Mouse (Mus musculus) MEL (cell line): ENCODE results near the gene Cwc27. TPM values are rescaled to one million over a fixed set of nuclear protein-coding genes. Genes with fewer than 3 reads are reported as not detected.

ENCODE experiments used
- DNase-seq: peaks from one replicate; pipeline ENCODE4 v3.0.0; 2011; ENCODE audit warnings: low read depth, low spot score
- H3K27ac ChIP-seq: 2 replicates; pipeline ENCODE4 v1.5.1; 2012; ENCODE audit warnings: low read depth, mild to moderate bottlenecking, control low read depth, low read length, moderate library complexity; ENCODE audit not compliant: control insufficient read depth
- H3K27me3 ChIP-seq, 2 experiments: fragments of 150-350 bp in 1 of 2; sonication (generic) in 1 of 2; 2 replicates each; pipeline ENCODE4 v1.6.1; 2012; ENCODE audit warnings: low read length in 2 of 2, mild to moderate bottlenecking in 2 of 2, improper control_type of control experiment in 1 of 2, moderate library complexity in 1 of 2; ENCODE audit not compliant: insufficient read depth in 2 of 2, control insufficient read depth in 1 of 2
- H3K36me3 ChIP-seq, 2 experiments: 2 replicates each; pipeline ENCODE4 v1.6.1; 2012 to 2014; ENCODE audit warnings: low read length in 2 of 2, improper control_type of control experiment in 1 of 2, inconsistent platforms in 1 of 2, mild to moderate bottlenecking in 1 of 2; ENCODE audit not compliant: insufficient read depth in 2 of 2, control insufficient read depth in 1 of 2
- H3K4me1 ChIP-seq, 2 experiments: fragments of 150-350 bp in 1 of 2; sonication (generic) in 1 of 2; 2 replicates each; pipeline ENCODE4 v1.6.1; 2012; ENCODE audit warnings: low read length in 2 of 2, improper control_type of control experiment in 1 of 2, mild to moderate bottlenecking in 1 of 2; ENCODE audit not compliant: insufficient read depth in 2 of 2, control insufficient read depth in 1 of 2
- H3K4me3 ChIP-seq, 2 experiments: fragments of 150-350 bp in 1 of 2; sonication (generic) in 1 of 2; 2 replicates each; pipeline ENCODE4 v1.5.1; 2012; ENCODE audit warnings: low read depth in 2 of 2, low read length in 2 of 2, mild to moderate bottlenecking in 2 of 2, moderate library complexity in 2 of 2, control low read depth in 1 of 2, improper control_type of control experiment in 1 of 2; ENCODE audit not compliant: control insufficient read depth in 1 of 2, insufficient read depth in 1 of 2
- H3K79me2 ChIP-seq: 2 replicates; pipeline ENCODE4 v1.6.1; 2012; ENCODE audit warnings: mild to moderate bottlenecking, low read length, moderate library complexity; ENCODE audit not compliant: control insufficient read depth, poor library complexity, insufficient read depth
- H3K9ac ChIP-seq: 2 replicates; pipeline ENCODE4 v1.6.1; 2012; ENCODE audit warnings: low read depth, mild to moderate bottlenecking, control low read depth, low read length, moderate library complexity; ENCODE audit not compliant: control insufficient read depth, poor library complexity, severe bottlenecking
- H3K9me3 ChIP-seq: fragments of 150-350 bp; sonication (generic); replicated peaks from 2 replicates; pipeline ENCODE4 v1.6.1; 2012; ENCODE audit warnings: mild to moderate bottlenecking, low read length, improper control_type of control experiment, moderate library complexity; ENCODE audit not compliant: insufficient read depth
- ELF1 ChIP-seq: IDR thresholded peaks from 2 replicates; pipeline ENCODE4 v1.6.1; 2014; ENCODE audit warnings: low read depth, mild to moderate bottlenecking, inconsistent platforms, low read length, improper control_type of control experiment, moderate library complexity
- EP300 ChIP-seq, 2 experiments: IDR thresholded peaks; 2 replicates each; pipeline ENCODE4 v1.6.1; 2011; ENCODE audit warnings: improper control_type of control experiment in 2 of 2, low read length in 2 of 2, low read depth in 1 of 2, mild to moderate bottlenecking in 1 of 2
- GATA1 ChIP-seq: IDR thresholded peaks from 2 replicates; pipeline ENCODE4 v1.6.1; 2011; ENCODE audit warnings: low read depth, low read length, improper control_type of control experiment
- HCFC1 ChIP-seq: IDR thresholded peaks from 2 replicates; pipeline ENCODE4 v1.6.1; 2012; ENCODE audit warnings: low read depth, mild to moderate bottlenecking, inconsistent platforms, low read length, improper control_type of control experiment, moderate library complexity
- JUND ChIP-seq: IDR thresholded peaks from 2 replicates; pipeline ENCODE4 v1.6.1; 2011; ENCODE audit warnings: low read depth, mild to moderate bottlenecking, improper control_type of control experiment, low read length
- MAFK ChIP-seq: IDR thresholded peaks from 2 replicates; pipeline ENCODE4 v1.6.1; 2011; ENCODE audit warnings: low read depth, mild to moderate bottlenecking, low read length, improper control_type of control experiment, borderline replicate concordance
- MXI1 ChIP-seq: IDR thresholded peaks from 2 replicates; pipeline ENCODE4 v1.6.1; 2011; ENCODE audit warnings: mild to moderate bottlenecking, low read depth, low read length, improper control_type of control experiment
- MYB ChIP-seq: IDR thresholded peaks from 2 replicates; pipeline ENCODE4 v1.6.1; 2011; ENCODE audit warnings: mild to moderate bottlenecking, low read depth, low read length, improper control_type of control experiment
- MYC ChIP-seq: IDR thresholded peaks from 2 replicates; pipeline ENCODE4 v1.6.1; 2011; ENCODE audit warnings: low read depth, mild to moderate bottlenecking, low read length, improper control_type of control experiment, moderate library complexity
- POLR2A ChIP-seq, 2 experiments: IDR thresholded peaks; 2 replicates each; pipeline ENCODE4 v1.6.1; 2011 to 2012; ENCODE audit warnings: low read length in 2 of 2, mild to moderate bottlenecking in 2 of 2, control low read depth in 1 of 2, improper control_type of control experiment in 1 of 2, low read depth in 1 of 2, moderate library complexity in 1 of 2; ENCODE audit not compliant: control insufficient read depth in 1 of 2, insufficient read depth in 1 of 2, poor library complexity in 1 of 2
- RAD21 ChIP-seq: IDR thresholded peaks from 2 replicates; pipeline ENCODE4 v1.6.1; 2011; ENCODE audit warnings: mild to moderate bottlenecking, low read depth, low read length, improper control_type of control experiment
- RCOR1 ChIP-seq: IDR thresholded peaks from 2 replicates; pipeline ENCODE4 v1.6.1; 2012; ENCODE audit warnings: low read depth, mild to moderate bottlenecking, inconsistent platforms, low read length, improper control_type of control experiment
- SIN3A ChIP-seq: IDR thresholded peaks from 2 replicates; pipeline ENCODE4 v1.6.1; 2012; ENCODE audit warnings: low read length, improper control_type of control experiment, inconsistent platforms
- SMC3 ChIP-seq: IDR thresholded peaks from 2 replicates; pipeline ENCODE4 v1.6.1; 2011; ENCODE audit warnings: low read depth, low read length, improper control_type of control experiment
- TBP ChIP-seq: IDR thresholded peaks from 2 replicates; pipeline ENCODE4 v1.8.0; 2011; ENCODE audit warnings: low read depth, low read length, improper control_type of control experiment
- TCF12 ChIP-seq: IDR thresholded peaks from 2 replicates; pipeline ENCODE4 v1.6.1; 2014; ENCODE audit warnings: low read depth, mild to moderate bottlenecking, inconsistent platforms, low read length, improper control_type of control experiment, moderate library complexity
- polyA plus RNA-seq, 2 experiments: library from polyadenylated mRNA; stranded (reverse) in 1 of 2; unstranded in 1 of 2; fragments of >175 nt in 1 of 2; fragments of >200 nt in 1 of 2; gene quantifications; 2 replicates each; pipeline versions ENCODE4 v1.2.1 to v1.2.4; 2012; ENCODE audit warnings: low replicate concordance in 2 of 2, low read depth in 1 of 2; ENCODE audit not compliant: insufficient read length in 2 of 2, insufficient read depth in 1 of 2, missing spikeins in 1 of 2
- total RNA-seq: library from RNA; depleted of rRNA; stranded (reverse); fragments of 300-350 nt; gene quantifications from 2 replicates; pipeline ENCODE4 v1.2.3, GENCODE M21; 2012

Gene Cwc27
- total and polyA plus RNA-seq, 3 experiments, result 18.3 to 22.0 TPM; not detected in 1

DNA sequence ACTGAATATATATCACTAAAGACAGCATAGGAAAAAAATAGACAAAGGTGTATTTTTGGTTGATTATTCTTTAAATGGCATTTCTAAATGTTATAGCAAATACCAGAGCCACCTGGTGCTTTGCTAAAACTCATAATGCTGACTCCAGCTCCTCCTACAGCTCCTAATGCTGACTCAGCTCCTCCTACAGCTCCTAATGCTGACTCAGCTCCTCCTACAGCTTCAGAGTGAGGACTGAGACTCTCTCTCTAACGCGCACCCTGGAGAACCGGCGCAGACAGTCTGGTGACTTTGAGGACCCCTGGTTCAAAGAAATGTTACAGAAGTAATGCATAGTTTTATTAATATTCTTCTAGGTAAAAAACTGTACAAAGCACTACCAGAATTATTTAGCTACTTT lies 74.1 kb downstream of the Cwc27 start:
- Histone ChIP-seq H3K36me3 (no peaks in the 10 kb centered on the region), H3K79me2 (no peaks in the 10 kb centered on the region), H3K4me1 (no peaks in the 10 kb centered on the region), H3K9me3 (no peaks in the 10 kb centered on the region), H3K27ac (no peak overlapping the region), H3K27me3 (no peaks in the 10 kb centered on the region), H3K4me3 (no peak overlapping the region), H3K9ac (no peak overlapping the region)
- no peak for DNase-seq
- TF ChIP-seq RCOR1 (no peak), EP300 (IDR thresholded peaks at IDR 0.05; ENCODE audit: low read depth in 1 of 2, low read length in 2 of 2) (no peak), POLR2A (IDR thresholded peaks at IDR 0.05; ENCODE audit: control insufficient read depth in 1 of 2, insufficient read depth in 1 of 2, low read depth in 1 of 2, low read length in 2 of 2, poor library complexity in 1 of 2) (no peak), SMC3 (no peak), MXI1 (no peak), SIN3A (no peak), MAFK (peak; percentile 52; the same call in 1 of the 2 replicates), HCFC1 (no peak)

DNA sequence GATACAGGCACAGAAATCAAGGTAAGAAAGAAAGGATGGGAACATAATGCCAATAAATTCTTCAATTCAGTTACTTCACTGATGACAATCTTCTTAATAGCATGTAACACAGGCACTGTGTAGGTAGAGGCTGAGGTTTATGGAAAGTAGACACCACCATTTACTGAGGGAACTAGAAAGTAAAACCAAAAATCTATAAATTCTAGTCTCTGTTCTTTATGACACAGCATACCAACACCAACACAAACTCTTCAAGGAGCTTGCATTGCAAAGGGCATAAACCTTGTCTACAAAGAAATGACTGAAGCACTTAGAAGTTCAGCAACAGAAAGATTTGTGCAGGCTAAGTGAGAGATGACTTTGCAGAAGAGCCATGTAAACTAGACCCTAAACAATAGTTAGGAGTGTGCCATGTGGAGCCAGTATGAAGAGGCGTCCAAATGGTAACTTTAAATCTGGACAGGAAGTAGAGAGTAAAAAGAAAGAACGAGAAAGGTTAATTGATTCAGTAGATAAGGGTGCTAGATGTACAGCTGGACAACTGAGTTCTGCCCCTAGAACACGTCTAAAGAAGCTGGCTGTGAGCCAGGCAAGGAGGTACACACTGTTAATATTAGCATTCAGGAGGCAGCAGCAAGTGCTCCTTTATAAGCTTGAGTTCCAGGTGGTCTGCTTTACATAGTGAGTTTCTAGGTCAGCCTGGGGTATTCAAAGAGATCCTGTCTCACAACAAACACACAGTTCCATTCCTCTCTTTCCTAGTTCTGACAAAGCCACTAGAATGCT lies 87.5 kb downstream of the Cwc27 start:
- Histone ChIP-seq H3K36me3 (peaks cover 0 to 8% of the 10 kb centered on the region in 2 experiments; a peak in 3 of 4 replicates), H3K27ac (no peak overlapping the region), H3K79me2 (no peaks in the 10 kb centered on the region), H3K9ac (no peak overlapping the region), H3K4me1 (peaks cover 0 to 6% of the 10 kb centered on the region in 2 experiments; a peak in 2 of 4 replicates), H3K27me3 (no peaks in the 10 kb centered on the region), H3K9me3 (no peaks in the 10 kb centered on the region), H3K4me3 (no peak overlapping the region)
- TF ChIP-seq TBP, result no peak
- TF ChIP-seq RAD21, result no peak
- TF ChIP-seq MYB, result no peak
- no peak for DNase-seq

GRCm38 (mm10) chr13:104727681-104728080 lies 89.3 kb downstream of the Cwc27 start:
- TF ChIP-seq TCF12, result peak; percentile 43; the same call in 1 of the 2 replicates
- peak; percentile 54; the same call in 1 of the 2 replicates for TF ChIP-seq ELF1
- TF ChIP-seq RCOR1, result peak; percentile 58; the same call in 1 of the 2 replicates
- no peak for TF ChIP-seq SMC3
- TF ChIP-seq JUND, result no peak
- no peak for TF ChIP-seq MYC
- TF ChIP-seq TBP, result no peak
- peak; percentile 42 to 84; a peak in 3 of 4 replicates for TF ChIP-seq EP300 (IDR thresholded peaks at IDR 0.05; ENCODE audit: low read depth in 1 of 2, low read length in 2 of 2)
- TF ChIP-seq GATA1, result peak; percentile 68; the same call in 1 of the 2 replicates
- Histone ChIP-seq H3K9ac (no peak overlapping the region), H3K9me3 (no peaks in the 10 kb centered on the region), H3K79me2 (no peaks in the 10 kb centered on the region), H3K4me1 (peaks cover 0 to 6% of the 10 kb centered on the region in 2 experiments; a peak in 2 of 4 replicates), H3K27ac (no peak overlapping the region), H3K36me3 (peaks cover 0 to 8% of the 10 kb centered on the region in 2 experiments; a peak in 2 of 4 replicates), H3K27me3 (no peaks in the 10 kb centered on the region), H3K4me3 (no peak overlapping the region)
- DNase-seq, result peak; percentile 56
